Mouse (Mus musculus): ENCODE data around the gene Tlr3. TPM values are rescaled to one million over a fixed set of nuclear protein-coding genes. Genes with fewer than 3 reads are reported as not detected.

Gene Tlr3
- total and polyA plus RNA-seq, 2 experiments from 2014 or later, result 1.7 to 2.5 TPM

DNA sequence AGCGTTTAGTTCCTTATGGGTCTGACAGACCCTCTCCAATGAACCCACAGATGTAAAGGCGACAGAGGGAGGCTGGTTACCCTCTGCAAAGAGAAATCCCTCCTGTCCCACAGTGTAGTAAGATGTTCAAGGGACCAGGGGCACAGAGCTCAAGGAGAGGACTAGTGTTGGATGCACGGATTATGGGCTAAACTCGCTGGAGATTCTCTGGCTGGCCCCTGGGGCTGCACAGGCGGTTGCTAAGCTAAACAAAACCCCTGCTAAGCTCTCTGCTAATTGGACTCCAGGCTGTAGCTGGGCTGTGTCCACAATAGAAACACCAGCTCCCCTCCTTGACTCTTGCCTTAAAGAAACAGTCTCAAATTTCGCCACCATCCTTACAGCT lies 28.9 kb downstream of the Tlr3 start, which contains the start of gene Fam149a:
Gene Fam149a (minus strand): TSS at position 329 of the 385 bp plus-strand sequence.
- 2% methylated on average over 6 of the region's 6 CpGs for WGBS
- no peaks in the 10 kb centered on the region for H3K9me3 ChIP-seq (ENCODE audit: low read length)
- ATAC-seq (ENCODE audit: low FRiP score) (peak; percentile 74; the same call in 1 of the 2 replicates), DNase-seq (ENCODE audit: low spot score) (peak; percentile 58)
- peak within 1 kb of the TSS; percentile 37 for H3K4me3 ChIP-seq (ENCODE audit: low read depth, low read length)
- H3K27me3 ChIP-seq (ENCODE audit: insufficient read depth, low read length), result no peaks in the 10 kb centered on the region
- peak within 1 kb of the TSS; percentile 74 for H3K4me2 ChIP-seq (ENCODE audit: low read depth, low read length, poor library complexity, severe bottlenecking)
- H3K27ac ChIP-seq (ENCODE audit: low read depth, low read length), result no peak within 1 kb of the TSS
- H3K4me1 ChIP-seq (ENCODE audit: insufficient read depth, low read length), result peaks cover 4% of the 10 kb centered on the region; the same call in 1 of the 2 replicates
- H3K36me3 ChIP-seq (ENCODE audit: insufficient read depth, low read length), result no peaks in the 10 kb centered on the region
- no peak for TF ChIP-seq CTCF (IDR thresholded peaks at IDR 0.05)
- H3K9ac ChIP-seq (replicated peaks; ENCODE audit: low read length, poor library complexity, severe bottlenecking), result peak within 1 kb of the TSS; percentile 57

DNA sequence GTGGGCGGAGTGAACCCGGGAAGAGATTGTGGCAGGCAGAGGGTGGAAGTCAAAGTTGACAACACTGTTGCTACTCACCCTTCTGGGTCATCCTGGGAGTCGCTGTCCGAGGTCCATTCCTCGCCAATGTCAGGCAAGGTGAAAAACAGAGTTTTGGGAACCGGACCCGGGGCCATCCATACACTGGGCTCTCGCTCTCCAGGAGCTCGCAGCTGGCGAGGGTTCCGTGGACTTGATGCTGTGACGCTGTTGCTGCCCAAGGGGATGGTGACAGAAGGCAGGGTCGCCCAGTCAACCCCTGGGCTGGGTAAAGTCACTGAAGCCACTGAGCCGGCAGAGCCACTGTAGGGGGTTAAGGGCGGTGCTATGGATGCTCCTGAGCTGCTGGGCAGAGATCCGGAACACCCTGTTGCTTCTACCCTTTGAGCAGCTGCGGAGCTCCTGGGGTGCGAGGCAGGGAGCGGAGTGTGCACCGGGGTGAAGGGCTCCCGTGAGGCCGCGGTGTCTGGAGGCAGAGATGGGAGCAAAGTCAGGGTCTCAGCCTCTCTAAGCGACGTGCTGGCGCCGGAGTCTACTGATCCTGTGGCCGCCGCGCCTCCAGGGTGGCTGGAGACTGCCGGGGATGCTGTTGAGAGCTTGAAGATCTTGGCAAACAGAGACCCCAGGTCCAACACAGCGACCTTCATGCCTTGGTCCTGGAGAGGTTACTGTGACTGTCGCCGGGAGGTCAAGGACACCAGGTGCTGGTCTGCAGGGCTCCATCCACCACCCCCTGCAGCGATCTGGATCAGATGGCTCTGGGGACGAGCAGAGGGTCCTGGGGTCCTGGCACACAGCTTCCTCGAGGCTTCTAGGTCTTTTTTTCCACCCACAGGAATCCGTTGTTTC lies 29.6 kb downstream of the Tlr3 start:
- TF ChIP-seq CTCF (IDR thresholded peaks at IDR 0.05), result no peak
- Histone ChIP-seq H3K4me1 (ENCODE audit: insufficient read depth, low read length) (peaks cover 4% of the 10 kb centered on the region; the same call in 1 of the 2 replicates), H3K27ac (ENCODE audit: low read depth, low read length) (no peak overlapping the region), H3K9ac (replicated peaks; ENCODE audit: low read length, poor library complexity, severe bottlenecking) (peak overlapping the region; percentile 57), H3K4me2 (ENCODE audit: low read depth, low read length, poor library complexity, severe bottlenecking) (peak overlapping the region; percentile 74), H3K4me3 (ENCODE audit: low read depth, low read length) (peak overlapping the region; percentile 37), H3K9me3 (ENCODE audit: low read length) (no peaks in the 10 kb centered on the region), H3K27me3 (ENCODE audit: insufficient read depth, low read length) (no peaks in the 10 kb centered on the region), H3K36me3 (ENCODE audit: insufficient read depth, low read length) (no peaks in the 10 kb centered on the region)
- ATAC-seq (ENCODE audit: low FRiP score) (peak; percentile 67; the same call in 1 of the 2 replicates), DNase-seq (ENCODE audit: low spot score) (no peak)
- 4% methylated on average over 38 of the region's 38 CpGs for WGBS

DNA sequence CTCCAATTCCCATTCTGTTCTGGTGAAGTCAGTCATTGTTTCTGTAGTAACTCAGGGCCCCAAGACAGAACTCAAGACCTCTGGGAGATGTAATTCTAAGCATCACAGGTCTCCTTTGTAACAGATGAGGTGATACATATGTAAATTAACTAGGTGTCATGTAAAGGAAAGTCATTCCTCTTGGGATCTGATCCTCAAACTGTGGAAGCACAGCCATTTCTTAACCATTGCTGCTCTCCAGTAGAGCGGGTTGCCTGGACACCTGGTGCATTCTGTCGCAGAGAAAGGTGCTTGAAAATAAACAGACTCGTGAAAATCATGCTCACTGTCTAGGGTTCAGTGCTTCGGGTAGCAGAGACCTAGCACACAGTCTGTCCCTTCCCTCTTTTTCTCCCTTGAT lies 30.3 kb downstream of the Tlr3 start:
- H3K36me3 ChIP-seq (ENCODE audit: insufficient read depth, low read length), result no peaks in the 10 kb centered on the region
- no peaks in the 10 kb centered on the region for H3K9me3 ChIP-seq (ENCODE audit: low read length)
- no peak overlapping the region for H3K9ac ChIP-seq (replicated peaks; ENCODE audit: low read length, poor library complexity, severe bottlenecking)
- no peak overlapping the region for H3K27ac ChIP-seq (ENCODE audit: low read depth, low read length)
- peak overlapping the region; percentile 37 for H3K4me3 ChIP-seq (ENCODE audit: low read depth, low read length)
- no peak for TF ChIP-seq CTCF (IDR thresholded peaks at IDR 0.05)
- H3K27me3 ChIP-seq (ENCODE audit: insufficient read depth, low read length), result no peaks in the 10 kb centered on the region
- no peak for ATAC-seq (ENCODE audit: low FRiP score)
- H3K4me1 ChIP-seq (ENCODE audit: insufficient read depth, low read length), result peaks cover 4% of the 10 kb centered on the region; the same call in 1 of the 2 replicates
- DNase-seq (ENCODE audit: low spot score), result no peak
- WGBS, result 24% methylated on average over 4 of the region's 4 CpGs
- peak overlapping the region; percentile 74 for H3K4me2 ChIP-seq (ENCODE audit: low read depth, low read length, poor library complexity, severe bottlenecking)

DNA sequence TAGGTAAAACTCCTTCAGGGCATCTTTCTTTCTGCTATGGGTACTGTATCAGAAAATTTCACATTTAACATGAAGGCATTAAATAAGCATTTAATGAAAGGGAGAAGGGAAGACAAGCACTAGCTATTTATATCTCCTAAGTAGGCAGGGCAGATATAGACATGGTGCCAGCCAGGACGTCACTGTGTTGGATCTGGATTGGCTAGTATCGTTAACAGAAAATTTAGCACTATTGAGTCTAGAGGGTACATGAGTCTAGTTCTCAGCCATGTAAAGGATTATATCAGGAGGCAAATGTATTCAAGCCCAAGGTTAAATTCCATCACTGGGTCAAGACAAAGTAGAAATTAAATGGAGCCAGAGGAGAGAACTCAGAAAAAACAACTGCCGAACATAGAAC lies 36.8 kb downstream of the Tlr3 start:
- ATAC-seq (ENCODE audit: low FRiP score), result no peak

DNA sequence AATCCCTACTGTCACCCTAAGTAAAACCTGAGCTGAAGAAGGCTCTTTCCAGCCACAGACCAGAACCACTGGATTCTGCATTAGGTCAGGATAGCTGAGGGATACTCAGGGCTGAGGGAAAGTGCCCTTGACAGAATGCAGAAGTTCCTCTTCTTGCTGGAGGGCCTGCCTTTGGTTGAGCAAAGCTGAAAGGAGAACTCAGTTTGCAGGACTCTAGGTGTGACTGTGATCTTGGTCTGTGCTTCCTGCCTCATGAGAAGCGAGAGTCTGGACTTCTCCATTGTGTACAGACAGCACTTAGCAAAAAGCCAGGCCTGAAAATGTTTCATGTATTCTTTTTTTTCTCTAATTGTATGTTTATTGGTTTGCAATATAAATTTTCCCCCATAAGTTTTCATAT lies 43.7 kb downstream of the Tlr3 start:
- no peak for TF ChIP-seq CTCF (IDR thresholded peaks at IDR 0.05)
- Histone ChIP-seq H3K9ac (replicated peaks; ENCODE audit: low read length, poor library complexity, severe bottlenecking) (no peak overlapping the region), H3K4me1 (ENCODE audit: insufficient read depth, low read length) (no peaks in the 10 kb centered on the region), H3K9me3 (ENCODE audit: low read length) (no peaks in the 10 kb centered on the region), H3K36me3 (ENCODE audit: insufficient read depth, low read length) (no peaks in the 10 kb centered on the region), H3K27ac (ENCODE audit: low read depth, low read length) (no peak overlapping the region), H3K27me3 (ENCODE audit: insufficient read depth, low read length) (no peaks in the 10 kb centered on the region), H3K4me2 (ENCODE audit: low read depth, low read length, poor library complexity, severe bottlenecking) (no peak overlapping the region), H3K4me3 (ENCODE audit: low read depth, low read length) (no peak overlapping the region)
- no peak for DNase-seq (ENCODE audit: low spot score)
- 91% methylated on average over 1 of the region's 1 CpGs for WGBS
- ATAC-seq (ENCODE audit: low FRiP score), result no peak

More for the DNA sequence above, 36.8 kb downstream of the Tlr3 start:
- H3K27me3 ChIP-seq (ENCODE audit: insufficient read depth, low read length), result no peaks in the 10 kb centered on the region
- DNase-seq (ENCODE audit: low spot score), result no peak
- H3K4me2 ChIP-seq (ENCODE audit: low read depth, low read length, poor library complexity, severe bottlenecking), result no peak overlapping the region
- H3K4me3 ChIP-seq (ENCODE audit: low read depth, low read length), result no peak overlapping the region
- H3K27ac ChIP-seq (ENCODE audit: low read depth, low read length), result no peak overlapping the region
- H3K9me3 ChIP-seq (ENCODE audit: low read length), result no peaks in the 10 kb centered on the region
- H3K36me3 ChIP-seq (ENCODE audit: insufficient read depth, low read length), result no peaks in the 10 kb centered on the region
- TF ChIP-seq CTCF (IDR thresholded peaks at IDR 0.05), result no peak
- no peak overlapping the region for H3K9ac ChIP-seq (replicated peaks; ENCODE audit: low read length, poor library complexity, severe bottlenecking)
- 72% methylated on average over 3 of the region's 3 CpGs for WGBS
- no peaks in the 10 kb centered on the region for H3K4me1 ChIP-seq (ENCODE audit: insufficient read depth, low read length)

DNA sequence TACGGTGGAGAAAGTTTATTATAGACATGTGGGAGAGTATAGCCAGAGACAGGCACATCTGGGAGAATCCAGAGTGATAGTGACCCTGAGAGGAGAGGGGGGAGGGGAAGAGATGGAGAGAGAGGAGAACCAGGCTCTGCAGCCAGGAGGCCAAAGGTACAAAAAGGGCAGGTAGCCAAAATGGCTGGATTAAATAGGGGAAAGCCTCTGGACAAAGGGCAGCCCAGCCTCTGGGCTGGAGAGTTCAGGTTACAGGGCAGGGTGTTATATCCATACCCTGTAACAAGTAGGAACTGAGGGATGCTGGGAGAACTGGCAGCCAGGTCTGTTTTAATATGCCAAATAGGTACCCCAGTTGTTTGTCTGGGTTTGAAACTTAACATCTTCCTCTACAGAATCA lies 47.7 kb downstream of the Tlr3 start:
- H3K4me3 ChIP-seq (ENCODE audit: low read depth, low read length), result no peak overlapping the region

More for the DNA sequence above, 47.7 kb downstream of the Tlr3 start:
- 92% methylated on average over 1 of the region's 1 CpGs for WGBS
- Histone ChIP-seq H3K9me3 (ENCODE audit: low read length) (no peaks in the 10 kb centered on the region), H3K27ac (ENCODE audit: low read depth, low read length) (no peak overlapping the region), H3K27me3 (ENCODE audit: insufficient read depth, low read length) (no peaks in the 10 kb centered on the region), H3K4me1 (ENCODE audit: insufficient read depth, low read length) (no peaks in the 10 kb centered on the region), H3K9ac (replicated peaks; ENCODE audit: low read length, poor library complexity, severe bottlenecking) (no peak overlapping the region), H3K4me2 (ENCODE audit: low read depth, low read length, poor library complexity, severe bottlenecking) (no peak overlapping the region), H3K36me3 (ENCODE audit: insufficient read depth, low read length) (no peaks in the 10 kb centered on the region)
- DNase-seq (ENCODE audit: low spot score) (no peak), ATAC-seq (ENCODE audit: low FRiP score) (no peak)
- TF ChIP-seq CTCF (IDR thresholded peaks at IDR 0.05), result no peak

Measured in midbrain, postnatal 0 days (tissue).